Mouse (Mus musculus): ENCODE data around the gene Aqp9. TPM values are rescaled to one million over a fixed set of nuclear protein-coding genes. Genes with fewer than 3 reads are reported as not detected.

Gene Aqp9
- 2.0 TPM for polyA plus RNA-seq (2015; fragmentation: Illumina TruSeq; extraction: RNeasy Lipid Tissue Mini Kit (QIAGEN cat#74804); ENCODE audit: low read depth, low replicate concordance)

GRCm38 (mm10) chr9:71168511-71168910, at the start of gene Aqp9:
Aqp9 (minus strand) TSS chr9:71168682.

DNA sequence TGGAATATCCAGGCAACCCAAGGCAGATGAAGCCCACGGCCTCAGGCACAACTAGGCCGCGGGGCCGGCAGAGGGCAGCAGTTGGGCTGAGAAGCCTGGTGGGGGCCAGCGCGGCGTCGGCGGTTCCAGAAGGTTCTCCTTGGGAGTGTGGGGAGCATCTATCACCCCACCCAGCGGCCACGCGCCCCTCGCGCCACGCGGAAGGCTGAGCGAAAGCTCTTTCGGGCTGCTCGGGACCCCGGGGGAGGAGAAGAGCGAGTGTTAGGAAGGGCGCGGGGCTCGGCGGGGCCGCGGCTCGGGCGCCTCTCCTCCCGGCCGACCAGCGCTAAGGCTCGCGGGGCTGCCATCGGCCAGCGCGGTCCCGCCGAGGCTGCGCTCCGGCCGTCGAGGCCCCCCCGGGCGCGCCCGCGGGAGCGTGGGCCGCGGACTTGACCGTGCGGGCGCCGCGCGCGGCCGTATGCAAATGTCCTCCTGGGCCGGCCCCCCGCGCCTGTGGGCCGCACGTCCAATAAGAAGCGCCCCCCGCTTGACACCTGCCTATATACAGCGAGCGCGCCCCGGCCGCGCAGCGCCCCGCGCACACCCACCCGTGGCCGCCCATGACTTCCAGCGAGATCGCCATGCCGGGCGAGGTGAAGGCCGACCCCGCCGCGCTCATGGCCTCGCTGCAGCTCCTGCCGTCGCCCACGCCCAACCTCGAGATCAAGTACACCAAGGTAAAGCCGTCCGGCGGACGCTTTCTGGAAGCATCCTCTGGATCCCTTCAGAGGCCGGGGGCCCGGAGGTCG, 47.0 kb upstream of the Aqp9 start, which contains the start of gene Aldh1a2:
Gene Aldh1a2 (plus strand): TSS at position 542 of the 788 bp plus-strand sequence.

Other genes starting within 250 kb of the Aqp9 start
- not detected for gene Lipc, start 216.5 kb downstream of the Aqp9 start, polyA plus RNA-seq (2015; fragmentation: Illumina TruSeq; extraction: RNeasy Lipid Tissue Mini Kit (QIAGEN cat#74804); ENCODE audit: low read depth, low replicate concordance)
- 7.0 TPM for gene Aldh1a2, start 47.1 kb upstream of the Aqp9 start, polyA plus RNA-seq (2015; fragmentation: Illumina TruSeq; extraction: RNeasy Lipid Tissue Mini Kit (QIAGEN cat#74804); ENCODE audit: low read depth, low replicate concordance)